ENCODE assay signal across 12 mouse cellular contexts in the genomic region with DNA sequence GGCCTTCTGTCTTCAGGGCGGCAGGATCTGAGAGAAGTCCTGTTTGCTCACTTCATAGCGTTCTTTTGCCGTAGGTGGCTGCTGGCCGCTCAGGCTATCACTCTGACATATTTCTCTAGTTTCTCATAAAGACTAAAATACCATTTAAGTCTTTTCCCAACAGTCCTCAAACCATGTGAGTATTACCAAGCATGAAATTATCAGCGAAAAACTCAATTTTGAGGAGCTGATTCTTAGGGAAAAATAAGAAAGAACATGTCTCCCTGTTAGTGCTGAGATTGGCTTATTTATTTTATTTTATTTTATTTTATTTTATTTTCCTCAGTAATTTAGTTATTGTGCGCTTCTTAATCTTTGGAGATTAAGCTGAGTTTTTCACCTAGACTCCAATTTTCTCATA. TPM values are rescaled to one million over a fixed set of nuclear protein-coding genes. Genes with fewer than 3 reads are reported as not detected.
DNase-seq lines count a peak whose midpoint lies in the region; ATAC-seq and TF ChIP-seq lines count a peak whose summit lies in the region.
"Had no signal": no experiment of that assay in that cellular context is flagged by ENCODE, and none has a peak within 500 bp of the region (broad histone marks: within the 10 kb centered on the region; RNA-seq: fewer than 3 reads in every experiment).

A gene (minus strand): TSS at position 101 of the 400 bp plus-strand sequence.

- intact Hi-C loops in left cerebral cortex, adult 2 months (cut with DNase I): no loop called here
- intact Hi-C loops in gastrocnemius, postnatal 36 days (cut with DNase I): no loop called here

- H3K27me3 ChIP-seq in liver, embryonic 16.5 days (ENCODE audit: control insufficient read depth, insufficient read depth, low read depth, low read length): no peaks in the 10 kb centered on the region; the same call in 1 of the 2 replicates
- H3K27me3 ChIP-seq in forebrain, embryonic 12.5 days: 0 out of 2 replicates have a peak, but pooled peaks cover 4% of the 10 kb centered on the region
- H3K27me3 ChIP-seq: neural tube, embryonic 15.5 days had no signal

- no peak within 1 kb of the TSS for H3K27ac ChIP-seq in left cerebral cortex, adult 2 months
- H3K27ac ChIP-seq in liver, embryonic 16.5 days (ENCODE audit: low read length): no peak within 1 kb of the TSS
- no peak within 1 kb of the TSS for H3K27ac ChIP-seq in forebrain, embryonic 12.5 days
- H3K27ac ChIP-seq: macrophage; neural tube, embryonic 15.5 days had no signal

- no peak for ATAC-seq in liver, embryonic 16.5 days (ENCODE audit: low read depth)
- no peak for ATAC-seq in forebrain, embryonic 12.5 days (ENCODE audit: low FRiP score)
- ATAC-seq: forebrain, embryonic 14.5 days had no signal

- TF ChIP-seq CTCF in left cerebral cortex, adult 2 months (IDR thresholded peaks at IDR 0.05): no peak

- H3K4me2 ChIP-seq in liver, embryonic 16.5 days (ENCODE audit: low read depth, low read length): no peak within 1 kb of the TSS
- H3K4me2 ChIP-seq in forebrain, embryonic 12.5 days: no peak within 1 kb of the TSS
- H3K4me2 ChIP-seq: neural tube, embryonic 15.5 days had no signal

- no peak within 1 kb of the TSS for H3K4me3 ChIP-seq in left cerebral cortex, adult 2 months
- no peak within 1 kb of the TSS for H3K4me3 ChIP-seq in liver, embryonic 16.5 days (ENCODE audit: low read depth, low read length)
- no peak within 1 kb of the TSS for H3K4me3 ChIP-seq in forebrain, embryonic 12.5 days (replicated peaks)
- H3K4me3 ChIP-seq: neural tube, embryonic 15.5 days had no signal

- no peaks in the 10 kb centered on the region for H3K4me1 ChIP-seq in liver, embryonic 16.5 days (ENCODE audit: control insufficient read depth, low read depth, low read length)
- peaks cover 1% of the 10 kb centered on the region; the same call in 1 of the 2 replicates for H3K4me1 ChIP-seq in forebrain, embryonic 12.5 days
- H3K4me1 ChIP-seq: neural tube, embryonic 15.5 days had no signal

- WGBS in liver, embryonic 16.5 days (ENCODE audit: insufficient replicate concordance): 52% methylated on average over 6 of the region's 6 CpGs
- WGBS in forebrain, embryonic 12.5 days: 93% methylated on average over 6 of the region's 6 CpGs

- no peak within 1 kb of the TSS for H3K9ac ChIP-seq in liver, embryonic 16.5 days (ENCODE audit: low read depth, low read length)
- H3K9ac ChIP-seq in forebrain, embryonic 12.5 days: no peak within 1 kb of the TSS
- H3K9ac ChIP-seq: neural tube, embryonic 15.5 days had no signal

- H3K36me3 ChIP-seq in liver, embryonic 16.5 days (ENCODE audit: control insufficient read depth, insufficient read depth): no peaks in the 10 kb centered on the region
- no peaks in the 10 kb centered on the region for H3K36me3 ChIP-seq in forebrain, embryonic 12.5 days (replicated peaks)
- H3K36me3 ChIP-seq: neural tube, embryonic 15.5 days had no signal

- no peak for DNase-seq in left cerebral cortex, adult 2 months (ENCODE audit: extremely low spot score in 1 of 2, low spot score in 2 of 2)
- no peak for DNase-seq in left cerebral cortex, adult 11 months (ENCODE audit: low spot score)
- no peak for DNase-seq in adrenal gland, postnatal 4 days (ENCODE audit: low spot score in 2 of 2)
- DNase-seq in gastrocnemius, postnatal 36 days: no peak
- DNase-seq in spleen, postnatal 10 days (ENCODE audit: low spot score in 2 of 2): no peak
- DNase-seq in kidney, postnatal 25 days: no peak
- DNase-seq: cerebellum, adult 11 months had no signal

- H3K9me3 ChIP-seq in liver, embryonic 16.5 days (replicated peaks; ENCODE audit: control insufficient read depth, low read length): no peaks in the 10 kb centered on the region
- no peaks in the 10 kb centered on the region for H3K9me3 ChIP-seq in forebrain, embryonic 12.5 days
- H3K9me3 ChIP-seq: neural tube, embryonic 15.5 days had no signal

RNA-seq across cellular contexts. Expression of the gene that starts here (rescaled TPM):
- total RNA-seq in left cerebral cortex, adult 2 months (2021): 10 to 100 TPM; 48.6 to 48.9 TPM
- 10 to 100 TPM; 66.5 to 76.7 TPM for total RNA-seq in adrenal gland, postnatal 4 days (2021)
- 10 to 100 TPM; 15.1 to 18.7 TPM for total RNA-seq in gastrocnemius, postnatal 36 days (2021)
- polyA plus RNA-seq in liver, embryonic 16.5 days (2015; fragmentation: Nextera tagmentation; extraction: Ambion mirVana): 11.6 and 13.0 TPM in 2 replicates
- 4.9 and 6.1 TPM in 2 replicates for polyA plus RNA-seq in forebrain, embryonic 12.5 days (2016; fragmentation: Nextera tagmentation; extraction: Ambion mirVana)
